Comparison of ENCODE assay signal across 9 mouse cellular contexts in the genomic region with DNA sequence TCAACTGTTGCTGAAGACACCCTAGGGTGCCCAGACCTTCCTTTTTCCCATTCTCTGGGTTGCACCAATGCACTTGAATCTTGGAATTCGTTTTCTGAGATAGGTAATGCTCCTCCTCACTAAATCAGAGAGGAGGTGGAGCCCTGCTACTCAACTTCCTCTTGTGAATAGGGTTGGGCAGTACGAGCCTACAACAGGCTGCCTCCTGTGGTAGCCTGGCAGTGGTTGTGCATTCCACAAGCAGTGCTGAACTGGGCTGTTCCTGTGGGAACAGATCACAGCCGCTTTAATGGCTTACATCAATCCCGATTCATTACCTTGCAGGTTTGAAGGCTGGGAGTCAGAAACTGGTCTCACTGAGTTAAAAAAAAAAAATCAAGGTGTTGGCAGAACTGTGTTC. TPM values are rescaled to one million over a fixed set of nuclear protein-coding genes. Genes with fewer than 3 reads are reported as not detected.
DNase-seq lines count a peak whose midpoint lies in the region; ATAC-seq and TF ChIP-seq lines count a peak whose summit lies in the region.
"Had no signal": no experiment of that assay in that cellular context is flagged by ENCODE, and none has a peak within 500 bp of the region (broad histone marks: within the 10 kb centered on the region; RNA-seq: fewer than 3 reads in every experiment).

No protein-coding gene starts in this region.

- DNase-seq in kidney, adult 11 months = no peak
- DNase-seq in ZHBTc4 (ENCODE audit: low read depth, low spot score) = peak; percentile 38
- peak; percentile 45 for DNase-seq in embryonic facial prominence, embryonic 14.5 days (ENCODE audit: low spot score)
- DNase-seq in c-Kit-positive CD71-positive TER-119-positive erythroid progenitor cells, embryonic 14.5 days (ENCODE audit: low spot score) = no peak
- DNase-seq: gastrocnemius, postnatal 36 days had no signal

- H3K27me3 ChIP-seq in kidney, embryonic 15.5 days = peaks cover 26% of the 10 kb centered on the region
- H3K27me3 ChIP-seq in embryonic facial prominence, embryonic 14.5 days (replicated peaks; ENCODE audit: control insufficient read depth, insufficient read depth, low read length) = peaks cover 23% of the 10 kb centered on the region
- peaks cover 17% of the 10 kb centered on the region for H3K27me3 ChIP-seq in intestine, postnatal 0 days (replicated peaks; ENCODE audit: control insufficient read depth, insufficient read depth, low read length)

- no peaks in the 10 kb centered on the region for H3K9me3 ChIP-seq in kidney, embryonic 15.5 days (replicated peaks)
- no peaks in the 10 kb centered on the region for H3K9me3 ChIP-seq in embryonic facial prominence, embryonic 14.5 days (ENCODE audit: control insufficient read depth, low read length)
- H3K9me3 ChIP-seq in intestine, postnatal 0 days (ENCODE audit: control insufficient read depth) = no peaks in the 10 kb centered on the region

- peak overlapping the region; percentile 94; the same call in 1 of the 2 replicates for H3K4me2 ChIP-seq in kidney, embryonic 15.5 days
- H3K4me2 ChIP-seq in embryonic facial prominence, embryonic 14.5 days (ENCODE audit: low read depth, low read length) = no peak overlapping the region
- H3K4me2 ChIP-seq in intestine, postnatal 0 days (replicated peaks; ENCODE audit: low read depth) = peak overlapping the region; percentile 63

- ATAC-seq in kidney, embryonic 15.5 days (replicated peaks; ENCODE audit: low FRiP score) = no peak
- no peak for ATAC-seq in embryonic facial prominence, embryonic 14.5 days (ENCODE audit: low read depth)
- ATAC-seq in intestine, postnatal 0 days = no peak
- no peak for ATAC-seq in activated CD4-positive, CD25-positive, alpha-beta regulatory T cell, adult 4 months
- no peak for ATAC-seq in megakaryocyte, adult 5-6 weeks (ENCODE audit: poor library complexity, severe bottlenecking)

- H3K36me3 ChIP-seq in kidney, embryonic 15.5 days = no peaks in the 10 kb centered on the region
- no peaks in the 10 kb centered on the region for H3K36me3 ChIP-seq in embryonic facial prominence, embryonic 14.5 days (ENCODE audit: control insufficient read depth, insufficient read depth, low read length)
- no peaks in the 10 kb centered on the region for H3K36me3 ChIP-seq in intestine, postnatal 0 days (ENCODE audit: control insufficient read depth, insufficient read depth)

- H3K4me1 ChIP-seq in kidney, embryonic 15.5 days = peaks cover 21% of the 10 kb centered on the region
- H3K4me1 ChIP-seq in embryonic facial prominence, embryonic 14.5 days (ENCODE audit: control insufficient read depth, insufficient read depth, low read length) = peaks cover 4% of the 10 kb centered on the region; the same call in 1 of the 2 replicates
- no peaks in the 10 kb centered on the region for H3K4me1 ChIP-seq in intestine, postnatal 0 days (replicated peaks; ENCODE audit: control insufficient read depth, insufficient read depth, low read length)

- no peak overlapping the region for H3K4me3 ChIP-seq in kidney, embryonic 15.5 days (replicated peaks)
- no peak overlapping the region for H3K4me3 ChIP-seq in embryonic facial prominence, embryonic 14.5 days (ENCODE audit: low read depth, low read length)
- H3K4me3 ChIP-seq in intestine, postnatal 0 days (ENCODE audit: low read depth, low read length) = no peak overlapping the region

- 14% methylated on average over 4 of the region's 4 CpGs for WGBS in kidney, embryonic 15.5 days
- 18% methylated on average over 4 of the region's 4 CpGs for WGBS in embryonic facial prominence, embryonic 14.5 days
- 24% methylated on average over 4 of the region's 4 CpGs for WGBS in intestine, postnatal 0 days

- no peak overlapping the region for H3K9ac ChIP-seq in kidney, embryonic 15.5 days
- H3K9ac ChIP-seq in embryonic facial prominence, embryonic 14.5 days (ENCODE audit: low read depth, low read length) = no peak overlapping the region
- H3K9ac ChIP-seq in intestine, postnatal 0 days (ENCODE audit: low read depth, low read length) = no peak overlapping the region

- no peak overlapping the region for H3K27ac ChIP-seq in kidney, embryonic 15.5 days
- H3K27ac ChIP-seq in embryonic facial prominence, embryonic 14.5 days (replicated peaks; ENCODE audit: low read depth, low read length) = no peak overlapping the region
- H3K27ac ChIP-seq in intestine, postnatal 0 days (ENCODE audit: low read depth, low read length) = no peak overlapping the region

- no peak for TF ChIP-seq CTCF in intestine, postnatal 0 days (IDR thresholded peaks at IDR 0.05; ENCODE audit: low read depth)

RNA-seq across cellular contexts. Expression of a gene that starts 1.2 kb away (rescaled TPM):
- polyA plus RNA-seq in kidney, embryonic 15.5 days (2015; fragmentation: Nextera tagmentation; extraction: Ambion mirVana) = 4.5 and 12.4 TPM in 2 replicates
- 1.5 and 2.9 TPM in 2 replicates for polyA plus RNA-seq in embryonic facial prominence, embryonic 14.5 days (2014; fragmentation: Nextera tagmentation; extraction: Ambion mirVana)
- polyA plus RNA-seq in intestine, postnatal 0 days (2015; fragmentation: Nextera tagmentation; extraction: Ambion mirVana) = 17.0 and 20.6 TPM in 2 replicates
- not detected for polyA plus RNA-seq in activated CD4-positive, CD25-positive, alpha-beta regulatory T cell, adult 4 months (2017; shearing (Covaris generic))
- total RNA-seq in megakaryocyte, adult 5-6 weeks (2015) = not detected in 2 replicates
- total RNA-seq in megakaryocyte, adult 5-6 weeks (2017) = not detected in 2 replicates

Comparison
In these comparisons a context has a peak if more than half of its experiments do, and no peak if none do; other contexts are left out.
1. DNase-seq: peak in ZHBTc4 (single experiment) and embryonic facial prominence, embryonic 14.5 days (single experiment); none in kidney, adult 11 months (single experiment) and c-Kit-positive CD71-positive TER-119-positive erythroid progenitor cells, embryonic 14.5 days (single experiment).